Mouse (Mus musculus): ENCODE measurements around the gene Tom1l1. TPM values are rescaled to one million over a fixed set of nuclear protein-coding genes. Genes with fewer than 3 reads are reported as not detected.

Gene Tom1l1
- polyA plus RNA-seq, 1 experiment from 2014 or later, result 37.4 TPM

- no peaks in the 10 kb centered on the region for H3K9me3 ChIP-seq (replicated peaks)
- H3K27me3 ChIP-seq, result no peaks in the 10 kb centered on the region
- 0 out of 2 replicates have a peak overlapping the region, but pooled peaks have one; percentile 22 for H3K27ac ChIP-seq (replicated peaks)
- no peak for ATAC-seq (ENCODE audit: insufficient number of reproducible peaks, low FRiP score, low TSS enrichment, low read depth)
- H3K4me2 ChIP-seq (replicated peaks), result no peak overlapping the region
- no peak overlapping the region for H3K9ac ChIP-seq
- no peaks in the 10 kb centered on the region for H3K4me1 ChIP-seq
- no peaks in the 10 kb centered on the region; the same call in 1 of the 2 replicates for H3K36me3 ChIP-seq
- no peak overlapping the region for H3K4me3 ChIP-seq (replicated peaks)
Measured at GRCm38 (mm10) chr11:90612118-90612517, 76.0 kb downstream of the Tom1l1 start.

DNA sequence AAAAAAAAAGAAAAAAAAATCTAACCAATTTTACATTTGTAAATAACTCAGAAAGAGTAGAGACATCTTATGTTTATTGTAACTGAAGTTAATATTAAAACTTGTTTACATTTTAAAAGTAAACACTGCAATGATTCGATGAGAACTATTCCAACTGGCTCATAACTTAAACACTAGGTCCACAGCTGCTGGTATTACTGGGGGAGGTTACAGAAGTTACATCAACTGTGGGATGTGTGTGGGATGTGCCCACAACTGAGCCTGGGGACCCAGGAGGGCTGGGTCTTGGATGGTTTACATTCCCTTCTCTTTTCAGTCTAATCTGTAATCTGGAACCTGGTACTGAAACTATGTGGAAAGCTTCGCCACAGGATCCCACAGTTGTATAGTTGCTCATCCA is 85.1 kb downstream of the Tom1l1 start:
- Histone ChIP-seq H3K4me3 (replicated peaks) (no peak overlapping the region), H3K4me1 (no peaks in the 10 kb centered on the region), H3K9ac (no peak overlapping the region), H3K9me3 (replicated peaks) (no peaks in the 10 kb centered on the region), H3K36me3 (peaks cover 10% of the 10 kb centered on the region; the same call in 1 of the 2 replicates), H3K27me3 (no peaks in the 10 kb centered on the region), H3K27ac (replicated peaks) (no peak overlapping the region), H3K4me2 (replicated peaks) (no peak overlapping the region)
- ATAC-seq (ENCODE audit: insufficient number of reproducible peaks, low FRiP score, low TSS enrichment, low read depth), result no peak
- WGBS, result 78% methylated on average over 2 of the region's 2 CpGs

DNA sequence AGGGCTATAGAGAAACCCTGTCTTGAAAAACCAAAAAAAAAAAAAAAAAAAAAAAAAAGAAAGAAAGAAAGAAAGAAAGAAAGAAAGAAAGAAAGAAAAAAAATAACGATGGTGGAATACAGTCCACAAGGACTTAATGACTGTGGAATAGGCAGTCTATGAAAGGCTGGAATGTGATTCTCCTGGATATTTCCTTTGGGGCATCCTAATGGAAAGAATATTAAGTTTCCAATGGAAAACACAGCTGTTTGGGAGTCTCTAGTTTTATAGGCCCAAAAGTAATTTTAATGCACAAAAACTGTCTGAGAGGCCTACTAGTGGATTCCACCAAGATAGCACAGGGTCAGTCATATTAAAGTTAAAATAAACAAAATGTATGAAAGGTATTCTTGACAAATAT is 92.3 kb downstream of the Tom1l1 start:
- Histone ChIP-seq H3K27ac (replicated peaks) (no peak overlapping the region), H3K9me3 (replicated peaks) (no peaks in the 10 kb centered on the region), H3K4me2 (replicated peaks) (no peak overlapping the region), H3K4me1 (no peaks in the 10 kb centered on the region), H3K36me3 (peaks cover 21% of the 10 kb centered on the region), H3K9ac (no peak overlapping the region), H3K27me3 (no peaks in the 10 kb centered on the region), H3K4me3 (replicated peaks) (no peak overlapping the region)
- no peak for ATAC-seq (ENCODE audit: insufficient number of reproducible peaks, low FRiP score, low TSS enrichment, low read depth)
- WGBS, result 61% methylated on average over 1 of the region's 1 CpGs

Other genes with a start within 250 kb of the Tom1l1 start
- 26.3 and 26.7 TPM in 2 replicates for gene Stxbp4, start 50.3 kb downstream of the Tom1l1 start, polyA plus RNA-seq (2015; fragmentation: Nextera tagmentation; extraction: Ambion mirVana)
- gene Cox11, start 50.2 kb downstream of the Tom1l1 start, polyA plus RNA-seq (2015; fragmentation: Nextera tagmentation; extraction: Ambion mirVana), result 39.8 and 42.3 TPM in 2 replicates

Measured in embryonic facial prominence, embryonic 15.5 days (tissue).